ENCODE assay signal across 8 mouse cellular contexts in the genomic region with DNA sequence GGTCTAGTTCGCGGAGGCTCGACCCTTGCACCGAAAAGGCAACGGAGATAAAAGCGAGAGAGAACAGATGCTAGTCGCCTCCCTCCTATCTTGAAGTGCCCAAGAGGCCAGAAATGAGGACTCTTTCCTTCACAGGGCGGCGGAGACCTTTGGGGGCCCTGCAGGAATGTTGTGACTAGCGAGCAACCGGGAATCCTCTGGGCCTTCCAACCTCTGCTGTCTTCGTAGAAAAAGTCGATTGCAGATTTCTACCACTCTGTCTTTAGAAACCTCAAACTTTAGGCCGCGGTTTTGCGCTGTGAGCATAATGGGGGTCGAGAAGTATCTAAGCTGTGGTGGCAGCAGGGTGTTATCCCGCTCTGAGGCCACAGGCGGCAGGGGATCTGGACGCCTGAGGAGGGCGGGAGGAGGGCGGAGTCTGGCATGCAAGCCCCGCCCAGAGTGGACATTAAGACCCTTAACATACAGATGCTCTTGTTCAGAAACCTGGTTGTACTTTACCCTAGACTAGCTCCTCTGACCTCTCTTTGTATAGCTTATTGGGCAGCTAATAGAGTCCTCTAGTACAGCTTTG. TPM values are rescaled to one million over a fixed set of nuclear protein-coding genes. Genes with fewer than 3 reads are reported as not detected.
A peak's percentile ranks its signal among the peaks of the same experiment; 100 is the strongest.
DNase-seq lines count a peak whose midpoint lies in the region; ATAC-seq lines count a peak whose summit lies in the region.

No protein-coding gene starts in this region.

- no peak for DNase-seq in heart, postnatal 14 days
- peak; percentile 71 for DNase-seq in ZHBTc4 (ENCODE audit: low read depth, low spot score)
- DNase-seq in forelimb bud, embryonic 11.5 days (ENCODE audit: low read depth, low spot score) = peak; percentile 41
- peak; percentile 60 for DNase-seq in liver, embryonic 11.5 days (ENCODE audit: low spot score)
- peak; percentile 74 for DNase-seq in retina, embryonic 14.5 days (ENCODE audit: low spot score)
- DNase-seq in spleen, postnatal 10 days (ENCODE audit: low spot score in 2 of 2) = no peak
- no peak for DNase-seq in spleen, postnatal 36 days (ENCODE audit: low spot score in 2 of 2)

- H3K4me2 ChIP-seq in heart, embryonic 14.5 days (ENCODE audit: low read length) = peak overlapping the region; percentile 100
- peak overlapping the region; percentile 86 for H3K4me2 ChIP-seq in liver, embryonic 11.5 days

- intact Hi-C loops in heart, postnatal 14 days (cut with DNase I) = no loop called here

- no peak overlapping the region for H3K27ac ChIP-seq in heart, embryonic 14.5 days (replicated peaks in 1 of 2; ENCODE audit: control insufficient read depth in 1 of 2, insufficient read depth in 1 of 2, low read depth in 2 of 2, low read length in 2 of 2)
- no peak overlapping the region for H3K27ac ChIP-seq in liver, embryonic 11.5 days (ENCODE audit: low read depth, low read length)

- H3K27me3 ChIP-seq in heart, embryonic 14.5 days (ENCODE audit: control insufficient read depth, insufficient read depth, low read length) = peaks cover 49% of the 10 kb centered on the region
- peaks cover 45% of the 10 kb centered on the region for H3K27me3 ChIP-seq in liver, embryonic 11.5 days (replicated peaks; ENCODE audit: control insufficient read depth, insufficient read depth, low read length)

- ATAC-seq in heart, embryonic 14.5 days (ENCODE audit: insufficient number of reproducible peaks, insufficient read depth, low FRiP score, low read depth) = 0 out of 2 replicates have a peak, but pooled peaks have one; percentile 60
- ATAC-seq in liver, embryonic 11.5 days (replicated peaks; ENCODE audit: low FRiP score) = peak; percentile 58

- H3K4me1 ChIP-seq in heart, embryonic 14.5 days (ENCODE audit: control insufficient read depth in 2 of 2, insufficient read depth in 2 of 2, low read length in 2 of 2) = peaks cover 4 to 8% of the 10 kb centered on the region in 2 experiments; a peak in 3 of 4 replicates
- no peaks in the 10 kb centered on the region; the same call in 1 of the 2 replicates for H3K4me1 ChIP-seq in liver, embryonic 11.5 days (replicated peaks; ENCODE audit: control insufficient read depth, insufficient read depth, low read length)

- WGBS in heart, embryonic 14.5 days = 1% methylated on average over 23 of the region's 23 CpGs
- 2% methylated on average over 23 of the region's 23 CpGs for WGBS in liver, embryonic 11.5 days

- peak overlapping the region; percentile 65; the same call in 1 of the 2 replicates for H3K9ac ChIP-seq in heart, embryonic 14.5 days (ENCODE audit: low read length)
- H3K9ac ChIP-seq in liver, embryonic 11.5 days (ENCODE audit: low read depth, low read length) = no peak overlapping the region

- H3K9me3 ChIP-seq in heart, embryonic 14.5 days (ENCODE audit: control insufficient read depth, low read length) = no peaks in the 10 kb centered on the region
- no peaks in the 10 kb centered on the region for H3K9me3 ChIP-seq in liver, embryonic 11.5 days (ENCODE audit: control insufficient read depth, low read length)

- H3K36me3 ChIP-seq in heart, embryonic 14.5 days (ENCODE audit: control insufficient read depth, insufficient read depth, low read length) = no peaks in the 10 kb centered on the region
- H3K36me3 ChIP-seq in liver, embryonic 11.5 days (ENCODE audit: control insufficient read depth, insufficient read depth, low read length) = no peaks in the 10 kb centered on the region

- H3K4me3 ChIP-seq in heart, embryonic 14.5 days (ENCODE audit: control insufficient read depth in 1 of 2, insufficient read depth in 1 of 2, low read depth in 1 of 2, low read length in 2 of 2) = peak overlapping the region; percentile 52 to 69
- peak overlapping the region; percentile 52 for H3K4me3 ChIP-seq in liver, embryonic 11.5 days (ENCODE audit: low read depth, low read length)

RNA-seq across cellular contexts. Expression of a gene that starts 24.1 kb away (rescaled TPM):
- polyA plus RNA-seq in heart, embryonic 14.5 days (2014; fragmentation: Nextera tagmentation; extraction: Ambion mirVana) = 2.7 and 4.8 TPM in 2 replicates
- total RNA-seq in heart, postnatal 14 days (2021) = 10 to 100 TPM; 17.6 to 20.8 TPM
- 2.2 and 2.6 TPM in 2 replicates for polyA plus RNA-seq in liver, embryonic 11.5 days (2014; fragmentation: Nextera tagmentation; extraction: Ambion mirVana)

RNA-seq across cellular contexts. Expression of a gene that starts 24.4 kb away (rescaled TPM):
- 0.19 TPM in 1 of 2 replicates, not detected in the other for polyA plus RNA-seq in heart, embryonic 14.5 days (2014; fragmentation: Nextera tagmentation; extraction: Ambion mirVana)
- total RNA-seq in heart, postnatal 14 days (2021) = 1 to 10 TPM; 1.8 to 2.7 TPM
- 0.19 TPM in 1 of 2 replicates, not detected in the other for polyA plus RNA-seq in liver, embryonic 11.5 days (2014; fragmentation: Nextera tagmentation; extraction: Ambion mirVana)

RNA-seq across cellular contexts. Expression of a gene that starts 59.6 kb away (rescaled TPM):
- polyA plus RNA-seq in heart, embryonic 14.5 days (2014; fragmentation: Nextera tagmentation; extraction: Ambion mirVana) = 6.9 and 7.4 TPM in 2 replicates
- 1 to 10 TPM; 8.7 to 9.8 TPM for total RNA-seq in heart, postnatal 14 days (2021)
- polyA plus RNA-seq in liver, embryonic 11.5 days (2014; fragmentation: Nextera tagmentation; extraction: Ambion mirVana) = 3.3 and 3.5 TPM in 2 replicates

Comparison
In these comparisons a context has a peak if more than half of its experiments do, and no peak if none do; other contexts are left out.
1. DNase-seq: peak in ZHBTc4 (single experiment), forelimb bud, embryonic 11.5 days (single experiment), liver, embryonic 11.5 days (single experiment) and retina, embryonic 14.5 days (single experiment); none in heart, postnatal 14 days (0 of 2), spleen, postnatal 10 days (0 of 2) and spleen, postnatal 36 days (0 of 2).